Mouse (Mus musculus) brain, embryonic 18.5 days (tissue): ENCODE measurements at regions not wholly inside any gene's neighbourhood (a gene's known extent, or its start where the extent isn't known, plus 50 kb on each side); places are given as distances from the start of the nearest gene placed in this dataset.

Experiments
- DNase-seq: peaks from one replicate; pipeline ENCODE4 v3.0.0-alpha.2; 2012; ENCODE audit warnings: low read depth, low spot score

- DNase-seq = no peak
Observed at GRCm38 (mm10) chr11:114175437-114176131, 108.7 kb upstream of the Sdk2 start.

- no peak for DNase-seq
Observed at GRCm38 (mm10) chr11:114174871-114175270, 108.0 kb upstream of the Sdk2 start.

GRCm38 (mm10) chr11:114168231-114168661 lies 101.4 kb upstream of the Sdk2 start:
- DNase-seq = no peak

- DNase-seq = no peak
Observed at GRCm38 (mm10) chr11:114165656-114166362, 99.0 kb upstream of the Sdk2 start.

GRCm38 (mm10) chr11:114152716-114153115 lies 85.9 kb upstream of the Sdk2 start:
- peak; percentile 40 for DNase-seq

GRCm38 (mm10) chr11:114146334-114146733 lies 79.5 kb upstream of the Sdk2 start:
- DNase-seq = no peak

GRCm38 (mm10) chr11:114129270-114129669 lies 62.4 kb upstream of the Sdk2 start:
- no peak for DNase-seq

- DNase-seq = no peak
Observed at GRCm38 (mm10) chr11:114128841-114129240, 62.0 kb upstream of the Sdk2 start.

- DNase-seq = no peak
Observed at GRCm38 (mm10) chr11:114127426-114127825, 60.6 kb upstream of the Sdk2 start.

- no peak for DNase-seq
Observed at GRCm38 (mm10) chr11:114122175-114122574, 55.3 kb upstream of the Sdk2 start.

GRCm38 (mm10) chr11:114119135-114119534 lies 52.3 kb upstream of the Sdk2 start:
- no peak for DNase-seq
